Mouse (Mus musculus): ENCODE results near the gene Mpp6.

The Mpp6 gene

DNA sequence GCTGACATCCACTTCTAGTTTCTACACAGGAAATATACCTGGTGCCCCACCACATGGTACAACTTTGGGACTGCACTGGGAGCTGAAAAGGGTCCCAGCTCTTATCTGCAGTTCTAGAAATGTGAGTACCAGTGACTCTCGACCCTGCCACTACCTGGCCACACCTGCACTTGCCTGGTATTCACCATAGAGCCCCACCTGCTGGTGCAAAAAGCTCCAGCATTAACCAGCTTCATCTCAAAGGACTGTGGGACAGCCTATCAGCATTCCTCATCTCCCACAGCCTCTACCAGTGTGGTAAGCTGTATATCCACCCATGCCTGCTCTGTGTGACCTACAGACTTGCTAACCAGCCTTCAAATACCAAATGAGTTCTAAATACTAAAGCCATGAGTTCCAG is 122.9 kb downstream of the Mpp6 start:
- no peak for DNase-seq

GRCm38 (mm10) chr6:50237963-50238362 is 127.9 kb downstream of the Mpp6 start:
- no peak for DNase-seq

DNA sequence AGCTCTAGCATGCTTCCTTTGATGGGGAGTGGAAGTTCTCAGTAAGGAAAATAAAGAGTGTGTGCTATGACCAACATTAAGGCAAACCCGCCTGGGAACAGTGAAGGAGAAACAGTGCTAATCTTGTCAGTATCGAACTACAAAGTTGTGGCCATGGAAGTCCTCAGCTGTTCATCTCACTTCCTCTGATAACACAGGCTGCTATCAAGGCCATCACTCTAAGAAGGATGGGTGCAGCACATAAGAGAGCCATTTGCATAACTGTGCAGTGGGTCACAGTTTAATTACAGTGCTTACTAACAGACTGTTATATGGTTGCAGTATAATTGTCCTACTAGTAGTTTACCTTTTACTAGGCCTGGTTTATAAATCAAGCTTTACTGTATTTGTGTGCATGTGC is 129.9 kb downstream of the Mpp6 start:
- no peak for DNase-seq

- DNase-seq, result no peak
These were observed 130.4 kb downstream of the Mpp6 start for GRCm38 (mm10) chr6:50240437-50240836.

DNA sequence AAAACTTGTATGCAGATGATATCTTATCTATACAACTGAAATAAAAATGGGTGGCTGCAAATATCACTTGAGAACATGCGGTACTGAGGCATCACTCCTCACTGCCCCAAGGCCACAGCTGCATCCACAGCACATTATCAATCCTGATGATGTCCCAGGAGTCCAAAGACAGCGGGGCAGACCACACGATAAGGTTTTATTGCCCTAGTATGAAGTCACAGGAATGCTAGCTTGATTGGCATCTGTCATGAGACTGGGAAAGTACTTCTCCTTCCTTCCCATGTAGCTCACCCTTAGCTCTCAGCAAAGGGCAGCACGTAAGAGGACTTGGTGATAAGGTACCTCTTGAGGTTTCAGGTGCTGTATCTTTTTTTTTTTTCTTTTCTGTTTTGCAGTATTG is 134.1 kb downstream of the Mpp6 start:
- no peak for DNase-seq

DNA sequence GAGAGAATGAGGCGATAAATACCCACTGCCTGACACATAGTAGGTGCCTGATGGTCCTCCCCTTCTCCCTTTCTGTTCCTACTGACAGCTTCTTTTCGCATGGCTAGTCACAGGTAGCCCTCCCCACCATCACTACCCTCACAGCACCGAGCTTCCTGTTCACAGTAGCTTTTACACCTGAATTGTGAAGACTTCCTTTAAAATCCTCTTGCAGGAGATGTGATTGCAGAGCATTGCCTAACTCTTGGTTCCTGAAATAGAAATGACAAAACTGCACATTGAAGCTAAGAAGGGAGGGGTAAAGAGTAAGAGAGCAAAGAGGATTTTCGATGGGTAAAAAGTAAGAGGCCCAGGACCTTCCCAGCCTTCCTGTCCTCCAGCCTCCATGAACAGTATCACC is 134.9 kb downstream of the Mpp6 start:
- DNase-seq, result no peak

DNA sequence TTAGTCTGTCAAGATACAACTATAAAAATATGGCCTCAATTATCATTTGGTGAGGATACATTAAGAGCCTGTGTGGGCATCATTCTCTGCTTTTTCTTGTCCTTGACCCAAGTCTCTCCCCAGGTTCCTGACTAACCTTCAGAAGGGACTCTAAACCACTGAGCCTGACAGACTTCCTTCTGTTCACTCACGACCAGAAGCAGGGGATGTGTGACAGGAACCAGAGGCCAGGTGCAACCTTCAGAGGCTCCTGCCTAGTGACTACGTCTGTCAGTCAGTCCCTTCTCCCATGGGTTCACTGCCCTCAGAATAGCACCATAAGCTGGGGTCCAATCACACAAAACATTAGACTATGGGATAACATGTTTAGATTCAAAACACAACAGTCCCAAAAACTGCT is 137.3 kb downstream of the Mpp6 start:
- DNase-seq, result no peak

- DNase-seq, result no peak
These were observed 137.8 kb downstream of the Mpp6 start for GRCm38 (mm10) chr6:50247791-50248190.

Data from cerebellum, adult 8-10 months (tissue).